Mouse (Mus musculus) embryonic facial prominence, embryonic 15.5 days (tissue): ENCODE results near the gene Rac3. TPM values are rescaled to one million over a fixed set of nuclear protein-coding genes. Genes with fewer than 3 reads are reported as not detected.
A peak's percentile ranks its signal among the peaks of the same experiment; 100 is the strongest.
"Not testable (repeated sequence)": the region's sequence is repeated elsewhere in the genome, so short reads cannot be mapped to it uniquely, and the experiment has no call there.

Experiments used
- ATAC-seq: fragments of 200-750 bp; cut with Nextera tagmentation; 2 replicates; pipeline ENCODE4 v1.8.0; 2017; ENCODE audit warnings: low read depth, moderate TSS enrichment; ENCODE audit not compliant: insufficient number of reproducible peaks, low FRiP score, low TSS enrichment
- H3K27ac ChIP-seq: fragments of 300-500 bp; sonication (generic); replicated peaks from 2 replicates; pipeline ENCODE4 v1.5.1; 2015; ENCODE audit warnings: mild to moderate bottlenecking, inconsistent platforms
- H3K27me3 ChIP-seq: fragments of 300-500 bp; sonication (generic); 2 replicates; pipeline ENCODE4 v1.6.1; 2015; ENCODE audit warnings: inconsistent platforms
- H3K36me3 ChIP-seq: fragments of 300-500 bp; sonication (generic); 2 replicates; pipeline ENCODE4 v1.6.1; 2015; ENCODE audit warnings: mild to moderate bottlenecking, inconsistent platforms
- H3K4me1 ChIP-seq: fragments of 300-500 bp; sonication (generic); 2 replicates; pipeline ENCODE4 v1.6.1; 2015; ENCODE audit warnings: inconsistent platforms
- H3K4me2 ChIP-seq: fragments of 300-500 bp; sonication (generic); replicated peaks from 2 replicates; pipeline ENCODE4 v1.6.1; 2015; ENCODE audit warnings: mild to moderate bottlenecking, inconsistent platforms
- H3K4me3 ChIP-seq: fragments of 300-500 bp; sonication (generic); replicated peaks from 2 replicates; pipeline ENCODE4 v1.5.1; 2015; ENCODE audit warnings: mild to moderate bottlenecking, inconsistent platforms
- H3K9ac ChIP-seq: fragments of 300-500 bp; sonication (generic); 2 replicates; pipeline ENCODE4 v1.6.1; 2015; ENCODE audit warnings: inconsistent platforms
- H3K9me3 ChIP-seq: fragments of 300-500 bp; sonication (generic); replicated peaks from 2 replicates; pipeline ENCODE4 v1.6.1; 2016; ENCODE audit warnings: inconsistent platforms
- WGBS: fragments of 180-500 bp; shearing (Covaris S2); methylation state at CpG from one replicate; pipeline ENCODE4 v1.1.7; 2015; 5-methylcytosine and 5-hydroxymethylcytosine counted together
- polyA plus RNA-seq: library from polyadenylated mRNA; unstranded; fragments of >200 nt; fragmentation: Nextera tagmentation; extraction: Ambion mirVana; gene quantifications from 2 replicates; pipeline ENCODE4 v1.2.1, GENCODE M21; 2015

Rac3 gene
- polyA plus RNA-seq, 1 experiment from 2014 or later = 75.4 TPM

DNA sequence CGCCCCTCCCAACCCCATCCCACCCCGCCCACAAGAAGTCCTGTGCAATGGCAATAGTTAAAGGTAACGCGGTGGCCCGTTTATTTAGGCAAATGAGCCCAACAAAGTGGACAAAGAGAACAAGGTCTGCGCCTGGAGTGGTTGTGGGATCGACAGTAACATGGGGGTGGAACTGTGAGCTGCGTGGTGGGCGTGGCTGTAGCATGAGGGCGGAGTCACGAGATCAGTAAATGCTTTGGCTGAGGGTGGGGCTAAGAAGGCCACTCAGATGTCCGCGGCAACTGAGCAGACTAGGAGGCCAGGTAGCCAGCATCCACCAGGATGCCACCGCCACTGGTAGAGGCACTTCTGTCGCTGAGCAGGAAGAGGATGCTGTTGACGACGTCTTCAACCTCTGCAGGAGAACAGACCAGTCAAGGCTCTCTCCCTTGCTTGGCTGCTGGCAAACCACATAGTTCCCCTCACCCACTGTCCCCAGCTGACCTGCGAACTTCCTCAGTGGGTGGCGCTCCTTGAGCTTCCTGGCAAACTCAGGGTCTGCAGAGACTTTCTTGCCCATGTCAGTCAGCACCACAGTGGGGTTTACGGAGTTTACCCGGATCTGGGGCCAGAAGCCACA is 8.3 kb downstream of the Rac3 start:
- not testable (repeated sequence) for H3K27ac ChIP-seq, H3K9ac ChIP-seq, ATAC-seq, H3K27me3 ChIP-seq, H3K36me3 ChIP-seq, H3K9me3 ChIP-seq
- 3% methylated on average over 17 of the region's 21 CpGs for WGBS
- Histone ChIP-seq H3K4me2 (peak overlapping the region; percentile 40), H3K4me3 (0 out of 2 replicates have a peak overlapping the region, but pooled peaks have one; percentile 4), H3K4me1 (peaks cover 34% of the 10 kb centered on the region)

DNA sequence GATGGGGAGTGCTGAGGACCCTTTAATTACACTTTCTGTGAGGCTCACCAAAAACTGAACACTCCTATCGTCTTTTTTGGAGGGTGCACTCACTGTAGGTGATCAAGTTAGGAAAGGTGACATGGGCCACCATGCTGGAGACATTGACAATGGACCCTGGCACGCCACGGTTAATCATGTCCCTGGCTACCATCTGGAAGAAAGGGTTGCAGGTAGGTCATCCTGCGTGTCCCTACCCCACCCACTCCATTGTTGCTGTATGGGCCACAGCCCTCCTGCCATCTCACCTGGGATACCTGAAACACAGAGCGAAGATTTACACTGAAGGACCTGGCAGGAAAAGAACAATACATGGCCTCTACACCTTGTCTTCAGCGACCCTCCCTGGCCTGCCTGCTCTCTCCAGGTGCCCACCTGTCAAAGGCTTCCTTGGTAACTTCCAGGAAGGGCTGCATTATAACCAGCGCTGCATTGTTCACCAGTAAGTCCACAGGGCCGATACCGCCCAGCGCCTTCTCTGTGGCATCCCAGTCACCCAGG is 9.1 kb downstream of the Rac3 start:
- Histone ChIP-seq H3K9ac (no peak overlapping the region), H3K4me2 (no peak overlapping the region), H3K9me3 (no peaks in the 10 kb centered on the region), H3K4me1 (peaks cover 34% of the 10 kb centered on the region), H3K27me3 (no peaks in the 10 kb centered on the region), H3K27ac (no peak overlapping the region), H3K4me3 (peak overlapping the region; percentile 3; the same call in 1 of the 2 replicates), H3K36me3 (no peaks in the 10 kb centered on the region)
- ATAC-seq = no peak
- WGBS = 87% methylated on average over 10 of the region's 10 CpGs

DNA sequence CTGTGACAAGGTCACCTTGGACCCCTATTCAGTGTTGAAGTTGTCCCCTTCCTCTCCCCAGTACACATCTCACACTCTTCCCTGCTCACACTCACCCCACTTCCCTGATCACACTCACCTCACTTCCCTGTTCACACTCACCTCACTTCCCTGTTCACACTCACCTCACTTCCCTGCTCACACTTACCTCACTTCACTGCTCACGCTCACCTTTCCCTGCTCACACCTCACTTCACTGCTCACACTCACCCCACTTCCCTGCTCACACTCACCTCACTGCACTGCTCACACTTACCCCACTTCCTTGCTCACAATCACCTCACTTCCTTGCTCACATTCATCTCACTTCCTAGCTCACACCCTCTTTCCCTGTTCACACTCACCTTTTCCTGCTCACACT is 10.1 kb downstream of the Rac3 start:
- Histone ChIP-seq H3K4me1 (peaks cover 30% of the 10 kb centered on the region), H3K27me3 (no peaks in the 10 kb centered on the region), H3K9me3 (no peaks in the 10 kb centered on the region), H3K36me3 (no peaks in the 10 kb centered on the region), H3K4me3 (0 out of 2 replicates have a peak overlapping the region, but pooled peaks have one; percentile 3), H3K4me2 (peak overlapping the region; percentile 10; the same call in 1 of the 2 replicates), H3K27ac (peak overlapping the region; percentile 65), H3K9ac (no peak overlapping the region)
- ATAC-seq = no peak
- WGBS = 86% methylated on average over 1 of the region's 1 CpGs

DNA sequence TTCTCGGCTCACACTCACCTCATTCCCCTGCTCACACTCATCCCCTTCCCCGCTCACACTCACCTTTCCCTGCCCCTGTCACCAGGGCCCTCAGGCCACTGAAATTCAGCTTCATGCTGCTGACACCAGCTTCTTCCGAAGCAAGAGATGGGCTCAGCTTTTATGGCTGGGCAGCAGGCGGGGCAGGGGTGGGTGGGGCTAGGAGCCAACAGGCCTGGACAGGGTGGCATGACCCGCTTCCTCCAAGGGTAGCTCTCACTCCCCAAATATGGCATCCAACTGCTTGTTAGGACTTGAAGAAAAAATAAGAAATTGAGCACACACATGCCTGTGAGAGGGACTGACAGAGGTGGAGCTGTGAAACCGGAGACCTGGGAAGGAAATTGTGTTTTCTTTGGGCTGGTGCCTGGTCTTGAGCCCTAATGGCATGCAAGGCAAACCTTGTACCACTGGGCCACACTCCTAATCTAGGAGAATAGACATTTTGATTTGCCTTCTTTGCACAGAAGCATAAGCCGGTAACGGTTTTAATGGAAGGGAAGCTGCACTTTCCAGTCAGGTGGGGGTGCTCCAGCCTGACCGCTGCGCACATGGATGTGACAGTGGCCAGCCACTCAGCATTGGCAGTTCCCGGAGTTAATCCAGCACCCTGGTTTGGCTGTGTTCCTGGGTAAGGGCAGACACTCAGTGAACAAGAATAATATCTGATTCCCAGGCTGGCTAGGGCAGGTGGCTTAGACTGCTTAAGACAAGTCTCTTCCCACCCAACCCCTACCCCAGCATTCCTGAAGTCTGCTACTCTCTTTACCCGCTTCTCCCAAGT is 10.8 kb downstream of the Rac3 start, which contains the start of gene Cbr2:
TSS of gene Cbr2 (minus strand) at position 257 of the 823 bp plus-strand sequence.
- ATAC-seq = no peak
- peak within 1 kb of the TSS; percentile 68 for H3K27ac ChIP-seq
- H3K4me1 ChIP-seq = peaks cover 23% of the 10 kb centered on the region
- peak within 1 kb of the TSS; percentile 10; the same call in 1 of the 2 replicates for H3K4me2 ChIP-seq
- H3K36me3 ChIP-seq = no peaks in the 10 kb centered on the region
- H3K27me3 ChIP-seq = no peaks in the 10 kb centered on the region
- no peak within 1 kb of the TSS for H3K9ac ChIP-seq
- H3K9me3 ChIP-seq = no peaks in the 10 kb centered on the region
- peak within 1 kb of the TSS; percentile 3; the same call in 1 of the 2 replicates for H3K4me3 ChIP-seq
- 62% methylated on average over 12 of the region's 12 CpGs for WGBS

DNA sequence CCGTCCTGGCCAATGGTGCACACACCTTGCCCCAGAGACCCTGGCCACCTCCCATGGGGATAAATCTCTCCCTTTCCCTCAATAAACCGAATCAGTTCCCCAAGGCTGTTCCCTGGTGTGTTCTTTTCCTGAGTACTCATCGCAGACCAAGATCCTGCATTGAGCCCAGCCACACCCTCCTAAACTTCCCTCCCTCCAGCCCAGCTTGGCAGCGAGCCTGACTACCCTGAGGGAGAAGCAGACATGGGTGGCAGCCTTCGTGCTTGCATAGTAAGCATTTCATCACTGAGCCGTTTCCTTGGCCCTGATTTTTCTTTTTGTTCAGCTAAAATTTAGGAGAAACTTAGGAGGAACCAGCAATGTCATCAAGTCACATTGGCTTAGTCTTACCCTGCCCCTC is 12.3 kb downstream of the Rac3 start:
- no peaks in the 10 kb centered on the region for H3K9me3 ChIP-seq
- WGBS = 40% methylated on average over 6 of the region's 6 CpGs
- no peak overlapping the region for H3K4me2 ChIP-seq
- peak overlapping the region; percentile 68 for H3K27ac ChIP-seq
- no peaks in the 10 kb centered on the region for H3K36me3 ChIP-seq
- H3K4me1 ChIP-seq = peaks cover 23% of the 10 kb centered on the region
- H3K9ac ChIP-seq = no peak overlapping the region
- H3K27me3 ChIP-seq = no peaks in the 10 kb centered on the region
- no peak overlapping the region for H3K4me3 ChIP-seq
- ATAC-seq = no peak

DNA sequence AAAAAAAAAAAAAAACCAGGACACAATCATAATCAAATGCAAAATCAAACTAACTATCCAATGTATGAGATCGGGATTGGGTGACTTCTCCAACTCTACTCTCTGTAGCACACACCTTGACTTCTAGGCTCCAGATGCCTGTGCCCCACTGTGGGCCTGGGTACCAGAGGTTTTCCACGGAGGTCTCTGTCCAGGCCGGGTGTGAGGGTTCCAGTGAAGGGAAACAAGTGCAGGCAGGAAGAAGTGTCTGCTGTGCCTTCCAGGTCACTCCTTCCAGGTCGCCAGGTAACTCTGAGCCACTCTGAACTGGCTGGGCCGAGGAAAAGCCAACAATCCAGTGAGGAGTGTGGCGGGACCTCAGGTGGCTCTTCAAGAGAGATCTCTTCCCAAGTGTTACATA is 15.2 kb downstream of the Rac3 start:
- H3K9ac ChIP-seq = no peak overlapping the region
- H3K4me2 ChIP-seq = no peak overlapping the region
- H3K4me1 ChIP-seq = peaks cover 16% of the 10 kb centered on the region
- WGBS = 74% methylated on average over 6 of the region's 6 CpGs
- no peak overlapping the region for H3K27ac ChIP-seq
- H3K9me3 ChIP-seq = no peaks in the 10 kb centered on the region
- no peak overlapping the region for H3K4me3 ChIP-seq
- H3K36me3 ChIP-seq = no peaks in the 10 kb centered on the region
- no peaks in the 10 kb centered on the region for H3K27me3 ChIP-seq
- no peak for ATAC-seq

DNA sequence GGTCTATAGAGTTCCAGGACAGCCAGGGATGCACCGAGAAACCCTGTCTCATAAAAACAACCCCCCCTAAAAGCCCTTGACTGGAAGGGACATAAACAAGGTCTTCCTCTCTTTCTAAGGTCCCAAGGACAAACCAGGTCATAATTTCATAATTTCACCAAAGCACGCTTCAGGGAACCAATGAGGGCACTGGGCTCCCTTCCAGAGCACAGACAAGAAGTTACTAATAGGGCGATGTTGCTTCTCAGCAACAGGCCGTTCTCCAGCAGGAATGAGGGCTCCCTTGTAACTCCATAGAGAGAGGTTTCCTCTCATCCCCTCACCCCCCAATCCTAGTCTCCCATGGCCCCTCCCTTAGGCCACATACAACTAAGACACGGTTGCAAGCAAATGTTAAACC is 19.7 kb downstream of the Rac3 start:
- H3K4me3 ChIP-seq = no peak overlapping the region
- no peaks in the 10 kb centered on the region for H3K36me3 ChIP-seq
- no peak overlapping the region for H3K27ac ChIP-seq
- 93% methylated on average over 5 of the region's 5 CpGs for WGBS
- H3K4me1 ChIP-seq = no peaks in the 10 kb centered on the region
- H3K9me3 ChIP-seq = no peaks in the 10 kb centered on the region
- H3K27me3 ChIP-seq = no peaks in the 10 kb centered on the region
- no peak for ATAC-seq
- H3K4me2 ChIP-seq = no peak overlapping the region
- H3K9ac ChIP-seq = no peak overlapping the region

DNA sequence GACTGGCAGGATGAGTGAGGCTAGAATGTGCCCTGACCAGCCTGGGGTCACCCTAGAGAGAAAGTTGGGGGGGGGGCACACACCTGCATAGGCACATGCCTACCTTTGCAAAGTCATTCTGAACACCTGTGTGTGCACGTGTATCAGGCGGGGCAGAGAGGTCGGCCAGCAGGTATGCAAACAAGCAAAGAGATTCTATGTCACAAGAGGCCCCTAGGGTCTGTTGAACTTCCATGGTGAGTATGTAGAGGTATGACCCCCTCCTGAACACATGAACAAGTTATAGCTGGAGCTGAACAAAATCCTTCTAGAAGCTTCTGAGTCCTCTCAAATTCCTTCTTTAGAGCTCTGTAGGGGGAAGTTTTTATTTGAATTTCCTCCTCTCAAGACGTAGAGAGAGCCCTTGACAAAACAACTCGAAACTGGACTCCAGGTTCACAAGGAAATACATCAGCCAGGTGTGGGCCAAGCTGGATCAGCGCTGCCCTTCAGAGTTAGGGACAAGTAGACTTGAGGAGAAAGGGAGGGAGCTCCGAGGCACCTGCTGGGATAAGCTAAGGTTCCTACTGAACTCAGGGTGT is 22.9 kb downstream of the Rac3 start:
- Histone ChIP-seq H3K4me1 (no peaks in the 10 kb centered on the region), H3K36me3 (no peaks in the 10 kb centered on the region), H3K27ac (no peak overlapping the region), H3K27me3 (no peaks in the 10 kb centered on the region), H3K4me3 (no peak overlapping the region), H3K9me3 (no peaks in the 10 kb centered on the region), H3K4me2 (no peak overlapping the region), H3K9ac (no peak overlapping the region)
- 63% methylated on average over 7 of the region's 7 CpGs for WGBS
- ATAC-seq = no peak

DNA sequence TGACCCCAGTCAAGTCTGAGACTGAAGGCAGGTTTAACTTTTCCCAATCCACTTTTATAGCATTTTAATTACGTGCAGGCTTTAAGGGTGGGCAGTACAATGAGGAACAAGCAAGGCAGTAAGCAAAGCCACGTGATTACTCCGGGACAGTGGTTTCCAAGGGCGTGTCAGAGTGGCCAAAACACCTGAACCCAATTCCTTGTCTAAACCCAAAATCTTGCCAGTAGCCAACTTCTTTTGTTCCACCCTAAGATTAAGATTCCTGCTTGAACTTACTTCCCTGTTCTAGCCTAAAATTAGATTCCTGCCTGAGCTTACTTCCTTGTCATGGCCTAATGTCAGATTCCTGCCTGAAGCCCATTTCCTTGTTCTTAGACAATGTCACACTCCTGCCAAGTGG is 26.7 kb downstream of the Rac3 start:
- Histone ChIP-seq H3K9ac (no peak overlapping the region), H3K4me1 (no peaks in the 10 kb centered on the region), H3K9me3 (no peaks in the 10 kb centered on the region), H3K4me3 (no peak overlapping the region), H3K36me3 (no peaks in the 10 kb centered on the region), H3K27ac (no peak overlapping the region), H3K27me3 (no peaks in the 10 kb centered on the region), H3K4me2 (no peak overlapping the region)
- WGBS = 75% methylated on average over 4 of the region's 4 CpGs
- no peak for ATAC-seq

DNA sequence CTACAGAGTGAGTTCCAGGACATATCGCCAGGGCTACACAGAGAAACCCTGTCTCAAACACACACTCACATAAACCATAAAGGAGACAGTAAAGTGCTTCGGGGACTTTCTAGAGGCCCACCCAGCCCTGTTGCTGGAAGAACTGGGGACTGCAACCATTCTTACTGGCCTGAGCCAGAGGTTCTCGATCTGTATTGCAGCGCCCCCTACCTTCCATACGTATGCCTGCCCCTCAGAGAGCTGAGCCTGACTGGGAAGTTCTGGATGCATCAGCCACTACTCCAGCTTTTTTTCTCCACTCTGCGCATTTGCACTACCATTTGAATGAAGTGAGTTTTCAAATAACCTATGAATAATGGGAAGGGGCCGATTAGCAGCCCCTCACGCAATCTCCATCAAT is 28.2 kb downstream of the Rac3 start:
- no peak for ATAC-seq
- 65% methylated on average over 8 of the region's 8 CpGs for WGBS
- Histone ChIP-seq H3K4me1 (no peaks in the 10 kb centered on the region), H3K4me3 (no peak overlapping the region), H3K9me3 (no peaks in the 10 kb centered on the region), H3K27me3 (no peaks in the 10 kb centered on the region), H3K4me2 (no peak overlapping the region), H3K36me3 (no peaks in the 10 kb centered on the region), H3K27ac (no peak overlapping the region), H3K9ac (no peak overlapping the region)

DNA sequence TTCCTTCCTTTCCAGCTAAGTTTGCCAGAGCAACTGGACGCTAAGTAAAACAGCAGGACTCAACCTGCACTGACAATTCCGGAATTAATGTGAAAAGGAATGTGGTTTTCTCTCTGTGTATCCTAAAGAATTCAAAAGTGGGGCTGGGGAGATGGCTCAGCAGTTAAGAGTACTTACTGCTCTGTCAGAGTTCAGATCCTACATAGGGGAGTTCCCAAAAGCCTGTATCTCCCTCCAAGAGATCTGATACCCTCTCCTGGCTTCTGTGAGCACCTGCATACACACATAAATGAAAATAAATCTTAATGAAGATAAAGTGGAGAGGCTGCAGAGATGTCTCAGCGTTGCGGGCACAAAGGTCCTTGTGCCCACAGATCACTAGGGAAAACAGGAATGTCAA is 30.3 kb downstream of the Rac3 start:
- H3K9me3 ChIP-seq = no peaks in the 10 kb centered on the region
- WGBS = 58% methylated on average over 4 of the region's 4 CpGs
- H3K4me2 ChIP-seq = no peak overlapping the region
- H3K4me1 ChIP-seq = no peaks in the 10 kb centered on the region
- no peak for ATAC-seq
- no peak overlapping the region for H3K27ac ChIP-seq
- H3K4me3 ChIP-seq = no peak overlapping the region
- no peaks in the 10 kb centered on the region for H3K27me3 ChIP-seq
- H3K36me3 ChIP-seq = no peaks in the 10 kb centered on the region
- no peak overlapping the region for H3K9ac ChIP-seq
